Comparison of ENCODE assay signal across 7 mouse cellular contexts in genomic region chr7:30308076-30309005, GRCm38 (mm10). TPM values are rescaled to one million over a fixed set of nuclear protein-coding genes. Genes with fewer than 3 reads are reported as not detected.
DNase-seq lines count a peak whose midpoint lies in the region; ATAC-seq lines count a peak whose summit lies in the region.

Gene Alkbh6 (plus strand): TSS chr7:30308717.

- H3K4me2 ChIP-seq in embryonic facial prominence, embryonic 11.5 days (ENCODE audit: low read depth, low read length), result peak within 1 kb of the TSS; percentile 77
- peak within 1 kb of the TSS; percentile 76 for H3K4me2 ChIP-seq in midbrain, embryonic 13.5 days (replicated peaks)

- no peak within 1 kb of the TSS for H3K27ac ChIP-seq in embryonic facial prominence, embryonic 11.5 days (replicated peaks; ENCODE audit: low read depth, low read length)
- H3K27ac ChIP-seq in limb, embryonic 10.5 days, result peak within 1 kb of the TSS; percentile 77
- peak within 1 kb of the TSS; percentile 81 for H3K27ac ChIP-seq in midbrain, embryonic 13.5 days

- peak within 1 kb of the TSS; percentile 51 for H3K4me3 ChIP-seq in embryonic facial prominence, embryonic 11.5 days (ENCODE audit: low read depth, low read length)
- H3K4me3 ChIP-seq in limb, embryonic 10.5 days, result peak within 1 kb of the TSS; percentile 77
- H3K4me3 ChIP-seq in midbrain, embryonic 13.5 days (replicated peaks), result peak within 1 kb of the TSS; percentile 77

- H3K36me3 ChIP-seq in embryonic facial prominence, embryonic 11.5 days (replicated peaks; ENCODE audit: control insufficient read depth, insufficient read depth, low read depth, low read length), result peaks cover 7% of the 10 kb centered on the region
- H3K36me3 ChIP-seq in limb, embryonic 10.5 days, result peaks cover 69% of the 10 kb centered on the region
- H3K36me3 ChIP-seq in midbrain, embryonic 13.5 days, result peaks cover 52% of the 10 kb centered on the region

- no peaks in the 10 kb centered on the region for H3K4me1 ChIP-seq in embryonic facial prominence, embryonic 11.5 days (ENCODE audit: control insufficient read depth, insufficient read depth, low read length)
- peaks cover 24% of the 10 kb centered on the region for H3K4me1 ChIP-seq in limb, embryonic 10.5 days
- H3K4me1 ChIP-seq in midbrain, embryonic 13.5 days (replicated peaks), result peaks cover 24% of the 10 kb centered on the region

- peak within 1 kb of the TSS; percentile 54 for H3K9ac ChIP-seq in embryonic facial prominence, embryonic 11.5 days (replicated peaks; ENCODE audit: low read length)
- peak within 1 kb of the TSS; percentile 82 for H3K9ac ChIP-seq in midbrain, embryonic 13.5 days (replicated peaks)

- WGBS in embryonic facial prominence, embryonic 11.5 days, result 4% methylated on average over 27 of the region's 27 CpGs
- WGBS in limb, embryonic 10.5 days, result 4% methylated on average over 27 of the region's 27 CpGs
- WGBS in midbrain, embryonic 13.5 days, result 4% methylated on average over 27 of the region's 27 CpGs

- peak; percentile 100 for ATAC-seq in embryonic facial prominence, embryonic 11.5 days (replicated peaks; ENCODE audit: insufficient number of reproducible peaks, low FRiP score, low TSS enrichment, low read depth)
- peak; percentile 99 for ATAC-seq in granulocyte monocyte progenitor cell, adult 5-6 weeks (replicated peaks; ENCODE audit: poor library complexity, severe bottlenecking)
- peak; percentile 100 for ATAC-seq in midbrain, embryonic 13.5 days

- H3K27me3 ChIP-seq in embryonic facial prominence, embryonic 11.5 days (ENCODE audit: control insufficient read depth, insufficient read depth, low read length), result no peaks in the 10 kb centered on the region
- H3K27me3 ChIP-seq in limb, embryonic 10.5 days (ENCODE audit: low read depth, poor library complexity, severe bottlenecking), result no peaks in the 10 kb centered on the region
- no peaks in the 10 kb centered on the region for H3K27me3 ChIP-seq in midbrain, embryonic 13.5 days

- H3K9me3 ChIP-seq in embryonic facial prominence, embryonic 11.5 days (replicated peaks; ENCODE audit: control insufficient read depth, low read length), result no peaks in the 10 kb centered on the region
- H3K9me3 ChIP-seq in limb, embryonic 10.5 days (replicated peaks), result no peaks in the 10 kb centered on the region
- no peaks in the 10 kb centered on the region for H3K9me3 ChIP-seq in midbrain, embryonic 13.5 days

- peak; percentile 96 for DNase-seq in adrenal gland, postnatal 14 days
- DNase-seq in embryonic facial prominence, embryonic 11.5 days (ENCODE audit: low spot score), result peak; percentile 96
- DNase-seq in kidney, adult 11 months, result peak; percentile 98
- peak; percentile 87 for DNase-seq in limb, embryonic 10.5 days (ENCODE audit: low spot score)
- peak; percentile 76 for DNase-seq in spleen, adult 12 weeks (ENCODE audit: low spot score)

RNA-seq across cellular contexts. Expression of gene Alkbh6, which starts in this region (rescaled TPM):
- 51.4 and 56.3 TPM in 2 replicates for total RNA-seq in adrenal gland, postnatal 14 days (2021)
- polyA plus RNA-seq in embryonic facial prominence, embryonic 11.5 days (2014; fragmentation: Nextera tagmentation; extraction: Ambion mirVana), result 80.7 and 92.0 TPM in 2 replicates
- total RNA-seq in granulocyte monocyte progenitor cell, adult 5-6 weeks (2014; fragmentation: Nextera tagmentation), result 32.6 and 33.3 TPM in 2 replicates
- total RNA-seq in granulocyte monocyte progenitor cell, adult 5-6 weeks (2017), result 30.1 and 35.5 TPM in 2 replicates
- polyA plus RNA-seq in limb, embryonic 10.5 days (2016; fragmentation: Nextera tagmentation; extraction: Ambion mirVana), result 93.3 and 107 TPM in 2 replicates
- polyA plus RNA-seq in midbrain, embryonic 13.5 days (2015; fragmentation: Nextera tagmentation; extraction: Ambion mirVana), result 128 and 132 TPM in 2 replicates
